Mouse (Mus musculus): ENCODE measurements around the gene Dgki. TPM values are rescaled to one million over a fixed set of nuclear protein-coding genes. Genes with fewer than 3 reads are reported as not detected.

The Dgki gene
- 0.92 and 1.3 TPM in 2 replicates for polyA plus RNA-seq (2014; fragmentation: Nextera tagmentation; extraction: Ambion mirVana)

DNA sequence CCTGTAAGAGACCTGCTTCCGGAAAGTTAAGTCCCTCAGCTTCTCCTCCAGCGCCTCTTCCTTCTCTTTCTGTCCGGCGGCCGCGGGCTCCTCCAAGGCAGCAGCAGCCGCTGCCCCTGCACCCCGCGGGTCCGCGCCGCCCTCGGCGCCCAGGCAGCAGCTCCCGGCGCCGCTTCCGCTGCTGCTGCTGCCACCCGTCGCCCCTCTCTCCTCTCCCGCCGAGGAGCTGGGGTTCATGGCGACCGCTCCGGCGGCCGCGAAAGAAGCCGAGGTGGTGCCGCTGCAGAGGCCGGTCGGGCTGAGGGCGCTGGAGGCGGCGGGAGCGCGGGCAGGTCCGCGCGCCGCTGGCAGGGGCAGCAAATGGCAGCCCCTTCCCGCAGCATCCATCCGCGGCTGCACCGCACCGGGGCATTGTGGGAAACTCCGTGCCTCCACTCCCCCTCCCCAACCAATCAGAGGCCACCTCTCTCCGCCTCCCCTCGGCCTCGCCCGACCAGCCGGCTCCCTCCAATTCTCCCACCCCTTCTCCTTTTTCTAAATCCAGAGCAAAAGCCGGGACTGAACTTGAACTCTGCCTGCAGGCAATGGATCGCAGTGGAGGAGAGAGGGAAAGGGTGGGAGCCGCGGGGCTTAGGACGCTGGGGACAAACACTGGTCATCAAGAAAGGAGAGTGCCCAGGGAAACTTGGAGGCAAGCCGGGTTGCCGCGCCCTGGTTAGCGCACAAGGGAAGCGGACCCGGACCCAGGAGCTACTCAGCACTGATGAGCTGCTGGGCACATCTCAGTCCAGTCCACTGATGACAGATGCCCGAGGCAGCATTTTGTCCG is at the start of gene Dgki:
TSS of gene Dgki (minus strand) at position 623 of the 829 bp plus-strand sequence.
- under 1% methylated on average over 62 of the region's 65 CpGs for WGBS
- peaks cover 56% of the 10 kb centered on the region for H3K27me3 ChIP-seq (replicated peaks; ENCODE audit: control insufficient read depth, insufficient read depth, low read length)
- ATAC-seq (replicated peaks; ENCODE audit: low FRiP score, low TSS enrichment, low read depth): no peak; the same call in 1 of the 2 replicates

DNA sequence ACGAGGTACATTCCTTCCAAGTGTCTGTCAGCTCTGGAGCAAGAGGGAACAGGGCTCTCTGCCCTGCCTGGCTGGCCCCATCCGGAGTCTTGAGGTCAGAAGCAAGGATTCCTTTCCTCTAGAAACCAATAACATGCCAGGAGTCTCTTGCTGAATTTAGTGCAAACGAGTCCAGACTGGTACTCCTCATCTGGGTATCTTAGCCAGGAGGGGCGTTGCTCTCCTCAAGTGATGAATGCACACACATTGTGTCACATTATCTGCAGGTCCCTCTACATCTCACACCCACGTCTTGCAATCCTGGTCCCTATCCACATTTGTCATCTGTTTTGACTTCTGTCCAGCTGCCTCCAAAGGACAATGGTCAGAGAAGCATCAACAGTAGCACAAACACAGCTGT is 47.6 kb upstream of the Dgki start:
- Histone ChIP-seq H3K4me3 (ENCODE audit: low read depth, low read length) (no peak overlapping the region), H3K27me3 (replicated peaks; ENCODE audit: control insufficient read depth, insufficient read depth, low read length) (no peaks in the 10 kb centered on the region), H3K9me3 (ENCODE audit: control insufficient read depth, low read length) (no peaks in the 10 kb centered on the region), H3K27ac (ENCODE audit: low read depth) (no peak overlapping the region), H3K36me3 (ENCODE audit: control insufficient read depth, insufficient read depth, low read length) (peaks cover 50% of the 10 kb centered on the region), H3K4me1 (replicated peaks; ENCODE audit: control insufficient read depth, insufficient read depth, low read length) (no peaks in the 10 kb centered on the region; the same call in 1 of the 2 replicates), H3K9ac (ENCODE audit: low read length) (no peak overlapping the region), H3K4me2 (ENCODE audit: low read length) (no peak overlapping the region)
- no peak for DNase-seq (ENCODE audit: low spot score)
- ATAC-seq (replicated peaks; ENCODE audit: low FRiP score, low TSS enrichment, low read depth): no peak
- 78% methylated on average over 5 of the region's 5 CpGs for WGBS

More for the DNA sequence above, at the start of gene Dgki:
- Histone ChIP-seq H3K9me3 (ENCODE audit: control insufficient read depth, low read length) (no peaks in the 10 kb centered on the region), H3K9ac (ENCODE audit: low read length) (no peak within 1 kb of the TSS; the same call in 1 of the 2 replicates), H3K4me2 (ENCODE audit: low read length) (peak within 1 kb of the TSS; percentile 92), H3K36me3 (ENCODE audit: control insufficient read depth, insufficient read depth, low read length) (no peaks in the 10 kb centered on the region), H3K4me3 (ENCODE audit: low read depth, low read length) (peak within 1 kb of the TSS; percentile 56), H3K27ac (ENCODE audit: low read depth) (no peak within 1 kb of the TSS), H3K4me1 (replicated peaks; ENCODE audit: control insufficient read depth, insufficient read depth, low read length) (no peaks in the 10 kb centered on the region)
- DNase-seq (ENCODE audit: low spot score): peak; percentile 71

DNA sequence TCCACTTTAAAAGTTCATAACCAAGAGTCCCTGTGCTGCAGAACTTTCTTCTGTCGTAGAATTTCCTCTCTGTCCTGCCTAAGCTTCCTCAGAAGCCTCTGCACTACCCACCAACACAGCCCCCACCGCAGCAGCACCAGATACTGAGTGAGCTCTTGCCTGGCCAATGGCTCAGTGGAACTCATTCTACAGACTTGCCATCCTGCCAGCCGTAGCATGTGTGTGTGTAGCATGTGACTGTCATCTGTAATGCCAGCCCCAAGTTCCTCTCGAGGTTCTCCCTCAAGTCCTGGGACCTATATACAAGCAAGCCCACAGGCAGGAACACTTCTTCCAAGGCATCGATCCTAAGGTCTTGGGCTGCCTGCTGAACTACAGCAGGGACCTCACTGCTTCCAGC is 38.1 kb upstream of the Dgki start:
- no peak overlapping the region for H3K27ac ChIP-seq (ENCODE audit: low read depth)
- H3K9me3 ChIP-seq (ENCODE audit: control insufficient read depth, low read length): no peaks in the 10 kb centered on the region
- H3K4me2 ChIP-seq (ENCODE audit: low read length): no peak overlapping the region
- no peaks in the 10 kb centered on the region for H3K27me3 ChIP-seq (replicated peaks; ENCODE audit: control insufficient read depth, insufficient read depth, low read length)
- 88% methylated on average over 5 of the region's 5 CpGs for WGBS
- peaks cover 57% of the 10 kb centered on the region for H3K36me3 ChIP-seq (ENCODE audit: control insufficient read depth, insufficient read depth, low read length)
- no peak overlapping the region for H3K4me3 ChIP-seq (ENCODE audit: low read depth, low read length)
- DNase-seq (ENCODE audit: low spot score): peak; percentile 39
- H3K4me1 ChIP-seq (replicated peaks; ENCODE audit: control insufficient read depth, insufficient read depth, low read length): no peaks in the 10 kb centered on the region; the same call in 1 of the 2 replicates
- no peak for ATAC-seq (replicated peaks; ENCODE audit: low FRiP score, low TSS enrichment, low read depth)
- no peak overlapping the region for H3K9ac ChIP-seq (ENCODE audit: low read length)

DNA sequence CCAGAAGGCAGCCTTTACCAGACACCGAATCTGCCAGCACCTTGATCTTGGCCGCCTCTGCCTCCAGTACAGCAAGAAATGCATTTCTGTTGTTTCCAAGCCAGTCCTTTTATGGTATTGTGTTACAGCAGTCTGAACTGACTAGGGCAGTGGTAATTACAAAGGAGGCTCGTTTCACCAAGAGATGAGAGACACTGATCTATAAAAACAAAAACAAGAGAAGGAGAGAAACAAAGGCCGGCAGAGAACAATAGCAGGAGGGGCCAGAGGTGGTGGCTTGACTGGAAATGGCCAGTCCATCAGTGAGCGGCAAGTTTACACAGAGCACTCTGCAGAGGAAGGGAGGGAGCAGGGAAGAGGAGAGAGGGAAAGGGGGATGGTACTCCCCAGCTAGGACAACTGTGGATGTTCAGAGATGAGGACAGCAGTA is 36.9 kb upstream of the Dgki start:
- WGBS: 40% methylated on average over 5 of the region's 5 CpGs
- H3K27ac ChIP-seq (ENCODE audit: low read depth): peak overlapping the region; percentile 44; the same call in 1 of the 2 replicates
- no peak overlapping the region for H3K4me3 ChIP-seq (ENCODE audit: low read depth, low read length)
- no peaks in the 10 kb centered on the region for H3K27me3 ChIP-seq (replicated peaks; ENCODE audit: control insufficient read depth, insufficient read depth, low read length)
- H3K4me1 ChIP-seq (replicated peaks; ENCODE audit: control insufficient read depth, insufficient read depth, low read length): no peaks in the 10 kb centered on the region; the same call in 1 of the 2 replicates
- peaks cover 63% of the 10 kb centered on the region for H3K36me3 ChIP-seq (ENCODE audit: control insufficient read depth, insufficient read depth, low read length)
- H3K4me2 ChIP-seq (ENCODE audit: low read length): no peak overlapping the region
- no peak for ATAC-seq (replicated peaks; ENCODE audit: low FRiP score, low TSS enrichment, low read depth)
- H3K9me3 ChIP-seq (ENCODE audit: control insufficient read depth, low read length): no peaks in the 10 kb centered on the region
- no peak overlapping the region for H3K9ac ChIP-seq (ENCODE audit: low read length)
- peak; percentile 41 for DNase-seq (ENCODE audit: low spot score)

DNA sequence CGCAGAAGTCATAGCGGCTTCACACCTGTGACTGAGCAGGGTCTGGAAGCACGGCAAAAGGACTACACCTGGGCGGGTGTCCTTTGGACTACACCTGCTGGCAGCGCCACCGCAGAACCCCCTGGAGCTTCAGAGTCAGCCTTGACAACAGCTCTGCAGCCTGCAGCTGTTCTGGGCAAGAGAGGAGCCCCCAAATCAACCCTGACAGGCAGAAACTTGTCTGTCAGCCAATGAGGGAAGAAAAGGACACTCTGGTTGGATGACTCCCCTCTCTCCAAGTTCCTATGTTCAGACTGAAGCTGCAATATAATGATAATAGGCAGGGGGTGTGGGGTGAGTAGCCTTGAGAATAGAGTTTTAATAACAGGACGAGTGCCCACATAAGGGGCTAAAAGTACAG is 36.4 kb upstream of the Dgki start:
- no peaks in the 10 kb centered on the region for H3K9me3 ChIP-seq (ENCODE audit: control insufficient read depth, low read length)
- no peak overlapping the region for H3K4me3 ChIP-seq (ENCODE audit: low read depth, low read length)
- no peak overlapping the region for H3K9ac ChIP-seq (ENCODE audit: low read length)
- DNase-seq (ENCODE audit: low spot score): no peak
- no peaks in the 10 kb centered on the region for H3K27me3 ChIP-seq (replicated peaks; ENCODE audit: control insufficient read depth, insufficient read depth, low read length)
- H3K27ac ChIP-seq (ENCODE audit: low read depth): peak overlapping the region; percentile 44; the same call in 1 of the 2 replicates
- no peak for ATAC-seq (replicated peaks; ENCODE audit: low FRiP score, low TSS enrichment, low read depth)
- no peaks in the 10 kb centered on the region; the same call in 1 of the 2 replicates for H3K4me1 ChIP-seq (replicated peaks; ENCODE audit: control insufficient read depth, insufficient read depth, low read length)
- WGBS: 75% methylated on average over 7 of the region's 7 CpGs
- H3K4me2 ChIP-seq (ENCODE audit: low read length): no peak overlapping the region
- H3K36me3 ChIP-seq (ENCODE audit: control insufficient read depth, insufficient read depth, low read length): peaks cover 67% of the 10 kb centered on the region

DNA sequence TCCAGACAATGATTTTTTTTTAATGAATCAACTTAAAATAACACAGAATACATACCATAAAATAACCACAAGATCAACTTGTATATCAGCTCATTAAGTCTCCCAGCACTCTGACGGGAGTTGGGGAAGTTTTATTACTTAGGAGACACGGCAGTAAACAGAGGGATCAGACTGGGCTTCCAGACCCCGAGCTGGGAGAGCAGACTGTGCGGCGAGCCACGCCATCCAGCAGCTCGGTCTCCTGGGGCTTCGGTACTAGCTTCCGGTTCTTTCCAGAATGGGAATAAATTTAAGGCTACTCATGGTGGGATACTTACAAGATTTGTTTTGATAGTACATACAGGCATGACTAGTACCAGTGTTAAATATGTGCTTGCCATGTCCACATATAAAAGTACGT is 32.9 kb upstream of the Dgki start:
- Histone ChIP-seq H3K9ac (ENCODE audit: low read length) (no peak overlapping the region), H3K36me3 (ENCODE audit: control insufficient read depth, insufficient read depth, low read length) (peaks cover 62% of the 10 kb centered on the region), H3K27me3 (replicated peaks; ENCODE audit: control insufficient read depth, insufficient read depth, low read length) (no peaks in the 10 kb centered on the region), H3K27ac (ENCODE audit: low read depth) (no peak overlapping the region), H3K9me3 (ENCODE audit: control insufficient read depth, low read length) (no peaks in the 10 kb centered on the region), H3K4me2 (ENCODE audit: low read length) (no peak overlapping the region), H3K4me3 (ENCODE audit: low read depth, low read length) (no peak overlapping the region), H3K4me1 (replicated peaks; ENCODE audit: control insufficient read depth, insufficient read depth, low read length) (peaks cover 5% of the 10 kb centered on the region; the same call in 1 of the 2 replicates)
- ATAC-seq (replicated peaks; ENCODE audit: low FRiP score, low TSS enrichment, low read depth) (0 out of 2 replicates have a peak, but pooled peaks have one; percentile 41), DNase-seq (ENCODE audit: low spot score) (no peak)
- WGBS: 51% methylated on average over 10 of the region's 10 CpGs

DNA sequence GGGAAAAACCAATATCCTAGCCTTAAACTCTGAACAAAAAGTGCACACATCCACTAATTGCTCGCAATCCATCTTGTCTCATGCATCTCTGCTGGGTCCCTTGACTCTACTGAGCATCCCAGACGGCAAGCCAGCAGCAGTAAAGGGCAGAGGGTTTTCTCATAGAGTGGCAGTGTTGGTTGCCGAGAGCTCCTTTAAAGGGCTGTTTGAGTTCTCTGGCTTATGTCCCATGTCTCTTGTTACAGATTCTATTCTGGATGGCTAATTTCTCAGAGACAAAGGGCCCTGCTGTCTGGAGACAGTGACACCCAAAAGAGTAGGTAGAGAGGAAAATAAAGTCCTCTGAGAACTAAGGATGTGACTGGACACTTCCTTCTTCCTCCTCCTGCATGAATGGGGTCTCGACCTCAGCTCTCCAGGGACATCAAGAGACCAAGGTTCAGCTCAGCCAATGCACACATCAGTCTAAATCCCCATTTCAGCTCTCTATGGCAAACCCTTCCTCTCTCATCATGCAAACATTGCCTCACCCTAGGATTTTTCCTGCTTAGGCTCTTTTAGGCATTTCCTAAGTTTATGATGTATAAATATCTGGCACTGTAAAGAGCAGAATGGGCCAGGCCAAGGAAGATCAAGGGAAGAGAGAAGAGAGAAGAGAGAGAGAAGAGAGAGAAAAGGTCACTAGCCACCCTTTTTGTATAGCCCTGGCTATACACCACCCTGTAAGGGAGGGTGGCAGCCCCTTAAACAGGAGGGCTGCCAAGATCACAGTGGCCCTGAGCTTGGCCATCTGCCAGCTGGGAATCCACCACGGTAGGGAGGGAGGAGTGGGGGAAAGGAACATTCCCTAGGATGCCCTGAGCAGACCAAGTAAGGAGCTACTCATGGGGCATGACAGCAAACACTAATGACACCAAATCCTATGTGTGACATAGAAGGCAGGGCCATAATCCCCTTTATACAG is 30.2 kb upstream of the Dgki start:
- no peak for DNase-seq (ENCODE audit: low spot score)
- Histone ChIP-seq H3K4me1 (replicated peaks; ENCODE audit: control insufficient read depth, insufficient read depth, low read length) (peaks cover 11% of the 10 kb centered on the region), H3K9me3 (ENCODE audit: control insufficient read depth, low read length) (no peaks in the 10 kb centered on the region), H3K9ac (ENCODE audit: low read length) (no peak overlapping the region), H3K36me3 (ENCODE audit: control insufficient read depth, insufficient read depth, low read length) (peaks cover 45% of the 10 kb centered on the region), H3K4me3 (ENCODE audit: low read depth, low read length) (no peak overlapping the region), H3K4me2 (ENCODE audit: low read length) (no peak overlapping the region), H3K27ac (ENCODE audit: low read depth) (peak overlapping the region; percentile 57; the same call in 1 of the 2 replicates), H3K27me3 (replicated peaks; ENCODE audit: control insufficient read depth, insufficient read depth, low read length) (no peaks in the 10 kb centered on the region)
- 49% methylated on average over 5 of the region's 5 CpGs for WGBS
- no peak; the same call in 1 of the 2 replicates for ATAC-seq (replicated peaks; ENCODE audit: low FRiP score, low TSS enrichment, low read depth)

DNA sequence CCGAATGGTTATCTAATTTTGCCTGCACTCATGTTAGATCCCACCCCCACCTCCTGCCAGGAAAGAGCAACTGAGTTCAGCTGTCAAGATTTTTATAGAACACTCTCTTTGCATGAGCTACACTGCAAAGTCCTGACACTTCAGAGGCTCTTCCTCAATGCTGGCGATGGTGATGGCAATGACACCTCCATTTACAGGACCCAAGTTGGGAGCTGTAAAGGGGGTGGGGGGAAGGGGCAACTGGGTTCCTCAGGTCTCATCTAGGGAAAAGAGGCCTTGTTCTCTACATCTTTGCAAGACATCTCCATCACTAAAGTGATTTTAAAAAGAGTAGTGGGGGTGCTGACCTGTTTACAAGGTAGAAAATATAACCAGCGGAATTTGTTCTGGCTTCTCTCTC is 29.4 kb upstream of the Dgki start:
- peaks cover 37% of the 10 kb centered on the region for H3K36me3 ChIP-seq (ENCODE audit: control insufficient read depth, insufficient read depth, low read length)
- H3K4me3 ChIP-seq (ENCODE audit: low read depth, low read length): no peak overlapping the region
- H3K27me3 ChIP-seq (replicated peaks; ENCODE audit: control insufficient read depth, insufficient read depth, low read length): no peaks in the 10 kb centered on the region
- H3K27ac ChIP-seq (ENCODE audit: low read depth): no peak overlapping the region; the same call in 1 of the 2 replicates
- ATAC-seq (replicated peaks; ENCODE audit: low FRiP score, low TSS enrichment, low read depth) (no peak), DNase-seq (ENCODE audit: low spot score) (no peak)
- H3K9me3 ChIP-seq (ENCODE audit: control insufficient read depth, low read length): no peaks in the 10 kb centered on the region
- H3K4me1 ChIP-seq (replicated peaks; ENCODE audit: control insufficient read depth, insufficient read depth, low read length): peaks cover 11% of the 10 kb centered on the region
- no peak overlapping the region for H3K4me2 ChIP-seq (ENCODE audit: low read length)
- no peak overlapping the region for H3K9ac ChIP-seq (ENCODE audit: low read length)
- WGBS: 78% methylated on average over 3 of the region's 3 CpGs

All from intestine, embryonic 14.5 days (tissue).